Mouse (Mus musculus) liver, embryonic 13.5 days (tissue): ENCODE data around the gene Etnppl. TPM values are rescaled to one million over a fixed set of nuclear protein-coding genes. Genes with fewer than 3 reads are reported as not detected.

ENCODE experiments used
- ATAC-seq: fragments of 200-750 bp; cut with Nextera tagmentation; 2 replicates; pipeline ENCODE4 v1.8.0; 2017; ENCODE audit warnings: low read depth, mild to moderate bottlenecking, moderate number of reproducible peaks, moderate library complexity
- DNase-seq: peaks from one replicate; pipeline ENCODE4 v3.0.0; 2022
- H3K27ac ChIP-seq: fragments of 300-500 bp; sonication (generic); 2 replicates; pipeline ENCODE4 v1.5.1; 2015; ENCODE audit warnings: moderate library complexity, mild to moderate bottlenecking, inconsistent platforms
- H3K27me3 ChIP-seq: fragments of 300-500 bp; sonication (generic); 2 replicates; pipeline ENCODE4 v1.6.1; 2015; ENCODE audit warnings: mild to moderate bottlenecking, inconsistent platforms
- H3K36me3 ChIP-seq: fragments of 300-500 bp; sonication (generic); 2 replicates; pipeline ENCODE4 v1.6.1; 2015; ENCODE audit warnings: mild to moderate bottlenecking, inconsistent platforms
- H3K4me1 ChIP-seq: fragments of 300-500 bp; sonication (generic); replicated peaks from 2 replicates; pipeline ENCODE4 v1.6.1; 2015; ENCODE audit warnings: inconsistent platforms
- H3K4me2 ChIP-seq: fragments of 300-500 bp; sonication (generic); 2 replicates; pipeline ENCODE4 v1.6.1; 2015; ENCODE audit warnings: inconsistent platforms, mild to moderate bottlenecking, moderate library complexity
- H3K4me3 ChIP-seq: fragments of 300-500 bp; sonication (generic); replicated peaks from 2 replicates; pipeline ENCODE4 v1.5.1; 2015; ENCODE audit warnings: mild to moderate bottlenecking, inconsistent platforms
- H3K9ac ChIP-seq: fragments of 300-500 bp; sonication (generic); 2 replicates; pipeline ENCODE4 v1.6.1; 2015; ENCODE audit warnings: mild to moderate bottlenecking, inconsistent platforms
- H3K9me3 ChIP-seq: fragments of 300-500 bp; sonication (generic); replicated peaks from 2 replicates; pipeline ENCODE4 v1.6.1; 2016; ENCODE audit warnings: inconsistent platforms
- WGBS: fragments of 180-500 bp; shearing (Covaris S2); methylation state at CpG from one replicate; pipeline ENCODE4 v1.1.7; 2015; ENCODE audit not compliant: insufficient replicate concordance; 5-methylcytosine and 5-hydroxymethylcytosine counted together
- polyA plus RNA-seq: library from polyadenylated mRNA; unstranded; fragments of >200 nt; fragmentation: Nextera tagmentation; extraction: Ambion mirVana; gene quantifications from 2 replicates; pipeline ENCODE4 v1.2.1, GENCODE M21; 2015

Gene Etnppl
- polyA plus RNA-seq, 1 experiment from 2014 or later, result not detected

GRCm38 (mm10) chr3:130677671-130678460, 60.6 kb downstream of the Etnppl start:
- WGBS, result 81% methylated on average over 19 of the region's 19 CpGs
- Histone ChIP-seq H3K4me2 (no peak overlapping the region), H3K9me3 (no peaks in the 10 kb centered on the region), H3K4me3 (no peak overlapping the region), H3K36me3 (no peaks in the 10 kb centered on the region), H3K4me1 (no peaks in the 10 kb centered on the region), H3K27ac (no peak overlapping the region), H3K9ac (no peak overlapping the region), H3K27me3 (no peaks in the 10 kb centered on the region)
- no peak for DNase-seq
- ATAC-seq, result no peak

GRCm38 (mm10) chr3:130681226-130681625, 64.0 kb downstream of the Etnppl start:
- Histone ChIP-seq H3K4me3 (no peak overlapping the region), H3K9me3 (no peaks in the 10 kb centered on the region), H3K9ac (no peak overlapping the region), H3K27me3 (no peaks in the 10 kb centered on the region), H3K36me3 (no peaks in the 10 kb centered on the region), H3K4me1 (no peaks in the 10 kb centered on the region), H3K4me2 (no peak overlapping the region), H3K27ac (no peak overlapping the region)
- ATAC-seq, result no peak
- no peak for DNase-seq
- WGBS, result 62% methylated on average over 2 of the region's 2 CpGs

GRCm38 (mm10) chr3:130682183-130682582, 64.9 kb downstream of the Etnppl start:
- H3K27ac ChIP-seq, result no peak overlapping the region
- no peaks in the 10 kb centered on the region for H3K4me1 ChIP-seq
- H3K9ac ChIP-seq, result no peak overlapping the region
- H3K27me3 ChIP-seq, result no peaks in the 10 kb centered on the region
- ATAC-seq (no peak), DNase-seq (no peak)
- no peaks in the 10 kb centered on the region for H3K9me3 ChIP-seq
- H3K4me3 ChIP-seq, result no peak overlapping the region
- 71% methylated on average over 9 of the region's 9 CpGs for WGBS
- H3K4me2 ChIP-seq, result no peak overlapping the region
- H3K36me3 ChIP-seq, result no peaks in the 10 kb centered on the region

GRCm38 (mm10) chr3:130683836-130684235, 66.6 kb downstream of the Etnppl start:
- WGBS, result 65% methylated on average over 8 of the region's 8 CpGs
- no peaks in the 10 kb centered on the region for H3K36me3 ChIP-seq
- H3K9ac ChIP-seq, result no peak overlapping the region
- H3K27me3 ChIP-seq, result no peaks in the 10 kb centered on the region
- no peaks in the 10 kb centered on the region for H3K4me1 ChIP-seq
- DNase-seq, result no peak
- no peaks in the 10 kb centered on the region for H3K9me3 ChIP-seq
- ATAC-seq, result no peak
- H3K27ac ChIP-seq, result no peak overlapping the region
- no peak overlapping the region for H3K4me3 ChIP-seq
- no peak overlapping the region for H3K4me2 ChIP-seq

DNA sequence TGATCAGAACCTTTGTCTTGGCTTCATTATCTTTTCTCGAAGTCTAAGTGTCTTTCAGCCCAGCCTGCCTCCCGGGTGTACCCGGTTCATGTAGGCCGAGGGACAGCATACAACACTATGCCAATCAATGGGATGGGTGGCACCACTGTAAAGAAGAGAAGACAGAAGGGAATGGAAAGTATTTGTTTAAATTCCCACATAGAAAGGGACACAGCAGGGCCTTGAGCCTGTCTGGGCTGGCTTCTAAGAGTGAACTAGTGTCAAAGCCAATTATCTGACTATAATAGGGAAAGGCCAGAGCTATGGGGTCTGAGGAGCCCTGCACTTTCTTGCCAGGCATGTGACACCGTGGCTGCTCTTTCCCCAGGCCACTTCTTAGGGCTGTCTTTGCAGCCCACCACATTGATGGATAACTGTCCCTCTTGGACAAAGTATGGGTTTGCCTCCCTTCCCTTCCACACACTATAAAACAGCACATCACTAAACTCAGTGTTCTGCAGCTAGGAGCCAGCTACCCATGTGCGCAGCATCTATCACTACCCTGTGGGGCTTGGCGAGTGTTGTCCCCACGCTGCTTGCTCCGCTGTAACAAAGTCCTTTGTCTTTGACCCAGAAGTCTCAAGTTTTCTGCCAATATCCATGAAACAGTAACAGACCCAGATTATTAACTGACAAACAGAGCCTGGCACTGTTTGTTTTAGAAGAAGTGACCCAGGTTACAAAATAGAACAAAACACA, 67.2 kb downstream of the Etnppl start:
- no peak overlapping the region for H3K27ac ChIP-seq
- no peaks in the 10 kb centered on the region for H3K27me3 ChIP-seq
- ATAC-seq, result no peak
- no peak overlapping the region for H3K4me2 ChIP-seq
- DNase-seq, result no peak
- WGBS, result 74% methylated on average over 9 of the region's 9 CpGs
- no peaks in the 10 kb centered on the region for H3K9me3 ChIP-seq
- H3K4me1 ChIP-seq, result no peaks in the 10 kb centered on the region
- no peak overlapping the region for H3K9ac ChIP-seq
- no peaks in the 10 kb centered on the region for H3K36me3 ChIP-seq
- H3K4me3 ChIP-seq, result no peak overlapping the region

- H3K36me3 ChIP-seq, result no peaks in the 10 kb centered on the region
- H3K27me3 ChIP-seq, result no peaks in the 10 kb centered on the region
- ATAC-seq, result no peak
- peaks cover 3% of the 10 kb centered on the region for H3K4me1 ChIP-seq
- WGBS, result 76% methylated on average over 8 of the region's 8 CpGs
- no peaks in the 10 kb centered on the region for H3K9me3 ChIP-seq
- no peak overlapping the region for H3K4me2 ChIP-seq
- DNase-seq, result no peak
- no peak overlapping the region for H3K27ac ChIP-seq
- H3K9ac ChIP-seq, result no peak overlapping the region
- no peak overlapping the region for H3K4me3 ChIP-seq
Measured at GRCm38 (mm10) chr3:130685014-130685366, 67.7 kb downstream of the Etnppl start.

GRCm38 (mm10) chr3:130687051-130687450, 69.8 kb downstream of the Etnppl start:
- WGBS, result 79% methylated on average over 1 of the region's 1 CpGs
- Histone ChIP-seq H3K9ac (no peak overlapping the region), H3K27ac (no peak overlapping the region), H3K4me2 (no peak overlapping the region), H3K9me3 (no peaks in the 10 kb centered on the region), H3K27me3 (no peaks in the 10 kb centered on the region), H3K4me1 (peaks cover 19% of the 10 kb centered on the region), H3K4me3 (no peak overlapping the region), H3K36me3 (no peaks in the 10 kb centered on the region)
- no peak for ATAC-seq
- DNase-seq, result no peak

Other genes starting within 250 kb of the Etnppl start
- 226 and 234 TPM in 2 replicates for gene Ostc, start 92.0 kb downstream of the Etnppl start, polyA plus RNA-seq
- gene Rpl34, start 113.0 kb downstream of the Etnppl start, polyA plus RNA-seq, result 670 and 773 TPM in 2 replicates